Mouse (Mus musculus): Measurements from ENCODE around the gene Rilpl1. TPM values are rescaled to one million over a fixed set of nuclear protein-coding genes. Genes with fewer than 3 reads are reported as not detected.

Rilpl1 gene
- polyA plus RNA-seq (2014; fragmentation: Nextera tagmentation; extraction: Ambion mirVana): 9.8 and 10.6 TPM in 2 replicates

DNA sequence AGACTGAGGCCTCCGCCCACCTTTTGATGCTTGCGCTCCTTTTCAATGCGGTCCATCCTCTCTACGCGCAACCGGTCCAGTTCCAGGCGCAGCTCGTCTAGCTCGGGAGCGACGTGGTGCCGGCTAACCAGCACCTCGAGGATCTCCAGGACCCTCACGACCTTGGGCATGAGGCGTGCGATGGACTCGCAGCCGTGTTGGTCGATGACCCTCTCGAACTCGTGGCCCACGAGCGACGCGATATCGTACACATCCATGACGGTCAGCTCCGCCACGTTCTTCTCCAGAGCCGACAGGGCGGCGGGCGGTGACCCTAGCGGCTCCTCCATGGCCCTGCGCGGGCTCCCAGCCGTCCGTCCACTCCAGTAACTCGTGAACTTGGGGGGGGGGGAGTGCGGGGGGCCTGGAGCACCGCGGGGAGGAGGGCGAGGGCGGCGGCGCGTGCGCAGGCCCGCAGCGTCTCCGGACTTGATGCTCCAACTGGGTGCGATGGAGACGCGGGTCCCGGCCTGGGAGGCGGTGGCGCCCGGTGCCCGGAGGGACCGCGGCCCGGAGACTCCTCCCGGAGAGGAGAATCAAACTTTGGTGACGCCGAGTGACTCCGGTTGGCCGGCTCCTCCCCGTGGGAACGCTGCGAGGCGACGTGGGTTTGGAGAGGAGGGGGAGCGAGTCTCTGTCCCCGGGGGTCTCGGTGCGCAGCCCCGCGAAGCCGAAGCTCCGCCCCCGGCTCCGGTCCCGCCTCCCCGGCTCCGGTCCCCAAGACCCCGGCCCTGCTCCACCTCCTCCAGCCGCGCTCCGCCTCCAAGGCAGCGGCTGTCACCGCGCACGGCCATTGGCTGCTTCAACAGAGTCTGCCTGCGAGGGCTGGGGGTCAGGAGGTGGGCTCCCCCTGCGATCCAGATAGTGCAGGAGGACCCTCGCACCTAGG is at the start of gene Rilpl1:
TSS of gene Rilpl1 (minus strand) at position 737 of the 928 bp plus-strand sequence.
- DNase-seq (ENCODE audit: low spot score) (peak; percentile 75), ATAC-seq (replicated peaks; ENCODE audit: low FRiP score) (peak; percentile 66)
- Histone ChIP-seq H3K4me3 (ENCODE audit: low read depth, low read length) (peak within 1 kb of the TSS; percentile 78), H3K4me2 (peak within 1 kb of the TSS; percentile 94), H3K36me3 (ENCODE audit: control insufficient read depth, insufficient read depth, low read length) (no peaks in the 10 kb centered on the region), H3K27me3 (replicated peaks; ENCODE audit: control insufficient read depth, insufficient read depth, low read length) (peaks cover 29% of the 10 kb centered on the region), H3K27ac (ENCODE audit: low read depth, low read length) (peak within 1 kb of the TSS; percentile 70), H3K9ac (ENCODE audit: low read depth, low read length) (peak within 1 kb of the TSS; percentile 71), H3K9me3 (ENCODE audit: control insufficient read depth, low read length) (no peaks in the 10 kb centered on the region), H3K4me1 (replicated peaks; ENCODE audit: control insufficient read depth, insufficient read depth, low read length) (peaks cover 38% of the 10 kb centered on the region)
- 1% methylated on average over 93 of the region's 96 CpGs for WGBS

DNA sequence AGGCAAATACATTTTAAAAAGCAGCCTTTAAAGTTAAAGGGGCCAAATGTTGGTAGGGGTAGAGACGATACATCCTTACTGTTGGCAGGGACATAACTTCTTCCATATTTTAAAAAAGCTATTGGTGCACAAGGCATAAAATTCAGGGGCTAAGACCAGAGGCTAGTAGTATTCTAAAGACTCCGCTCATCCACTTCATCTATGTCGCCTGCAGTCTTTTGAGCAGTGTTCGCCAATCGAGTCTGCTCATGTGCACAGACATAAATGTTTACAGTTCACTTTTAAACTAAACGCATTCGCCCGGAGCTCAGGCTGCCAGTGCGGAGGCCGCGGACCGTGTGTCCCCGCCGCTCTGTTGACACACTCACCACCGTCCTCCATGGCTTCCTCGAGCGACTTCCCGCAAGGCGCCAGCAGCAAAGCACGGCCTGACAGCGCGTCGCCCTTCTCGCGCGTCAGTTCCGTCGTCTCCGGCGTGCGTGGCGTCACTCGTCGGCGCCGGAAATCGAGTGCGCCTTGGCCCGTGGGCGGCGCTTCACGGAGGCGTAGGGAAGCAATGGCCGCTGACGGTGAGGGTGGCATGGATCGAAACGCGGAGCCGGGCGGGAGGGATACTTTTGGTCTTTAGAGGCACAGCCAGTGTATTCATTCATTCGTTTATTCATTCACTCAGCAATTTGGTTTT is 47.6 kb upstream of the Rilpl1 start, which contains the start of the genes Eif2b1 and Gtf2h3:
TSS of gene Eif2b1 (minus strand) at position 499 of the 685 bp plus-strand sequence.
TSS of gene Gtf2h3 (plus strand) at position 508 of the 685 bp plus-strand sequence.
- peak within 1 kb of the TSS; percentile 93 for H3K4me2 ChIP-seq
- H3K9me3 ChIP-seq (ENCODE audit: control insufficient read depth, low read length): no peaks in the 10 kb centered on the region
- no peaks in the 10 kb centered on the region for H3K27me3 ChIP-seq (replicated peaks; ENCODE audit: control insufficient read depth, insufficient read depth, low read length)
- peaks cover 25% of the 10 kb centered on the region for H3K36me3 ChIP-seq (ENCODE audit: control insufficient read depth, insufficient read depth, low read length)
- ATAC-seq (replicated peaks; ENCODE audit: low FRiP score): peak; percentile 89
- H3K27ac ChIP-seq (ENCODE audit: low read depth, low read length): peak within 1 kb of the TSS; percentile 9; the same call in 1 of the 2 replicates
- peaks cover 9% of the 10 kb centered on the region for H3K4me1 ChIP-seq (replicated peaks; ENCODE audit: control insufficient read depth, insufficient read depth, low read length)
- under 1% methylated on average over 51 of the region's 51 CpGs for WGBS
- H3K4me3 ChIP-seq (ENCODE audit: low read depth, low read length): peak within 1 kb of the TSS; percentile 86
- peak within 1 kb of the TSS; percentile 84 for H3K9ac ChIP-seq (ENCODE audit: low read depth, low read length)
- DNase-seq (ENCODE audit: low spot score): peak; percentile 91

DNA sequence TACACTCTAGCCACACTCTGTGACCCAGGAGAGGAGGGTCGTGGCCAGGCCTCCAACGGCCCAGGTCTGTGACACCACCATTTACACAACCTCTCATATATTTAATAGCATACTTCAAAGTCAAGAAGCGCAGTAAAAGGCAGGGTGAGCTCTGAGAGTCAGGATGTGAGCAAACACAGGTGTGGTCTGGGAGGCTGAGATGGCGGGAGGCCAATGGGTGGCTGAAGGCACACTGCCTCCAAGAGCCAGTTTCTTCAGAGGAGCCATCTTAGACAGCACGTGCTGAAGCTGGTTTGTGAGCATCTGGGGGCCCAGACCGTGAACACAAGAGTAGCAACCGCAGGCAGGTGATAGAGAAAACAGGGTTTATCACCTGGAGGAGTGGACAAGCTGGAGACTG is 44.3 kb upstream of the Rilpl1 start:
- Histone ChIP-seq H3K9ac (ENCODE audit: low read depth, low read length) (no peak overlapping the region), H3K27me3 (replicated peaks; ENCODE audit: control insufficient read depth, insufficient read depth, low read length) (no peaks in the 10 kb centered on the region), H3K27ac (ENCODE audit: low read depth, low read length) (no peak overlapping the region), H3K9me3 (ENCODE audit: control insufficient read depth, low read length) (no peaks in the 10 kb centered on the region), H3K4me3 (ENCODE audit: low read depth, low read length) (no peak overlapping the region), H3K36me3 (ENCODE audit: control insufficient read depth, insufficient read depth, low read length) (peaks cover 46% of the 10 kb centered on the region), H3K4me2 (no peak overlapping the region), H3K4me1 (replicated peaks; ENCODE audit: control insufficient read depth, insufficient read depth, low read length) (peaks cover 9% of the 10 kb centered on the region)
- DNase-seq (ENCODE audit: low spot score) (no peak), ATAC-seq (replicated peaks; ENCODE audit: low FRiP score) (no peak)
- 89% methylated on average over 7 of the region's 7 CpGs for WGBS

DNA sequence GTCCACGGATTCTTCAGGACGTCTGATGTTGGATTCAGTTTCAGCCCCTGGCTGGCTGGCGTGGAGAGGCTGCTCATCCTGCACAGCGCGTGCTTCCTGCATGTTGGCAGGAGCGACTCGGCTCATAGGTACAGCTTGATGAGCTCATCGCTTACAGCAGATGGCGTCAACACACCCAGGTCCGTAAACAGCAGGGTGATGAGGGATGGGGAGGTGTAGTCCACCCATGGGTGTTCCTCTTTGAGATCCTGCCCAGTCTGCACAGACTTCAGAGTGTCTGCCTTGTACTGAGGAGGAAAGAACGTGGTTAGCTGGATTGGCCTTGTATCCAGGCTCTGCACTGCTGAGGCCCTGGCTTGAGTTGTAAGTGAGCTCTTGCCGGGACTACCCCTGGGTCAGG is 39.9 kb upstream of the Rilpl1 start:
- ATAC-seq (replicated peaks; ENCODE audit: low FRiP score): no peak
- Histone ChIP-seq H3K4me1 (replicated peaks; ENCODE audit: control insufficient read depth, insufficient read depth, low read length) (no peaks in the 10 kb centered on the region), H3K9me3 (ENCODE audit: control insufficient read depth, low read length) (no peaks in the 10 kb centered on the region), H3K36me3 (ENCODE audit: control insufficient read depth, insufficient read depth, low read length) (peaks cover 64% of the 10 kb centered on the region), H3K4me3 (ENCODE audit: low read depth, low read length) (no peak overlapping the region), H3K4me2 (no peak overlapping the region), H3K9ac (ENCODE audit: low read depth, low read length) (no peak overlapping the region), H3K27ac (ENCODE audit: low read depth, low read length) (no peak overlapping the region), H3K27me3 (replicated peaks; ENCODE audit: control insufficient read depth, insufficient read depth, low read length) (no peaks in the 10 kb centered on the region)
- DNase-seq (ENCODE audit: low spot score): no peak
- 86% methylated on average over 12 of the region's 12 CpGs for WGBS

DNA sequence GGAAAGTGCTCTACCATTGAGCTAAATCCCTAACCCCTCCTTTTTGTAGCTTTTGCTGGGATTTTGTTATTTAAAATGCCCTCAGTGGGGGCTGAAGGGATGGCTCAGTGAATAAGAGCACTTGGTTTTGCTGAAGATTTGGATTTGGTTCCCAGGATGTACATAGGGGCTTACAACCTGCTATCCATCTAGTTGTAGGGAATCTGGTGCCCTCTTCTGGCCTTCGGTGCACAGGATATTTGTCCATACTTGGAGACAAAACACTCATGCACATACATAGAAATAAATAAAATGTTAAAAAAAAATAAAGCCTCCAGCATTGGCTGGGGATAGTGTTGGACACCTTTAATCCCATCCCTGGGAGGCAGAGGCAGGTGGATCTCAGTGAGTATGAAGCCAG is 24.0 kb upstream of the Rilpl1 start:
- WGBS: 76% methylated on average over 1 of the region's 1 CpGs

DNA sequence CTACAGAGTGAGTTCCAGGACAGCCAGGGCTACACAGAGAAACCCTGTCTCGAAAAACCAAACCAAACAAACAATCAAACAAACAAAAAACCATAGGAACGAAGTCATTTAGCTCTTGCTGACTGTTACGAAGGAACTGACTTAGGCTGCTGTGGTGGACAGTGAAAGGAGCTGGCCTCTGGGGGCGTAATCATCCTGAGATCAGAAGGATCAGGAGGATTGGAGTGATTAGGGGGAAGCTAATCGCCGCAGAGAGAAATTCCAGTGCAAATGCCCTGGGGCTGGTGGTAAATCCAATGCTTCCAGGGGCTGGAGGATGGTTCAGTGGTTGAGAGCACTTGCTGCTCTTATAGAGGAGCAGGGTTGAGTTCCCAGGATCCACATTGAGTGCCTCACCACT is 22.4 kb upstream of the Rilpl1 start:
- ATAC-seq (replicated peaks; ENCODE audit: low FRiP score): no peak
- 61% methylated on average over 6 of the region's 6 CpGs for WGBS
- Histone ChIP-seq H3K27ac (ENCODE audit: low read depth, low read length) (no peak overlapping the region; the same call in 1 of the 2 replicates), H3K9ac (ENCODE audit: low read depth, low read length) (peak overlapping the region; percentile 89), H3K36me3 (ENCODE audit: control insufficient read depth, insufficient read depth, low read length) (peaks cover 15% of the 10 kb centered on the region), H3K4me3 (ENCODE audit: low read depth, low read length) (peak overlapping the region; percentile 95), H3K9me3 (ENCODE audit: control insufficient read depth, low read length) (no peaks in the 10 kb centered on the region), H3K4me1 (replicated peaks; ENCODE audit: control insufficient read depth, insufficient read depth, low read length) (peaks cover 11% of the 10 kb centered on the region), H3K27me3 (replicated peaks; ENCODE audit: control insufficient read depth, insufficient read depth, low read length) (no peaks in the 10 kb centered on the region), H3K4me2 (peak overlapping the region; percentile 87)
- DNase-seq (ENCODE audit: low spot score): no peak

More for the DNA sequence above, 24.0 kb upstream of the Rilpl1 start:
- Histone ChIP-seq H3K36me3 (ENCODE audit: control insufficient read depth, insufficient read depth, low read length) (peaks cover 21% of the 10 kb centered on the region), H3K27me3 (replicated peaks; ENCODE audit: control insufficient read depth, insufficient read depth, low read length) (no peaks in the 10 kb centered on the region), H3K4me3 (ENCODE audit: low read depth, low read length) (no peak overlapping the region), H3K4me2 (no peak overlapping the region), H3K27ac (ENCODE audit: low read depth, low read length) (no peak overlapping the region), H3K9ac (ENCODE audit: low read depth, low read length) (no peak overlapping the region), H3K4me1 (replicated peaks; ENCODE audit: control insufficient read depth, insufficient read depth, low read length) (peaks cover 11% of the 10 kb centered on the region), H3K9me3 (ENCODE audit: control insufficient read depth, low read length) (no peaks in the 10 kb centered on the region)
- ATAC-seq (replicated peaks; ENCODE audit: low FRiP score) (no peak), DNase-seq (ENCODE audit: low spot score) (no peak)

DNA sequence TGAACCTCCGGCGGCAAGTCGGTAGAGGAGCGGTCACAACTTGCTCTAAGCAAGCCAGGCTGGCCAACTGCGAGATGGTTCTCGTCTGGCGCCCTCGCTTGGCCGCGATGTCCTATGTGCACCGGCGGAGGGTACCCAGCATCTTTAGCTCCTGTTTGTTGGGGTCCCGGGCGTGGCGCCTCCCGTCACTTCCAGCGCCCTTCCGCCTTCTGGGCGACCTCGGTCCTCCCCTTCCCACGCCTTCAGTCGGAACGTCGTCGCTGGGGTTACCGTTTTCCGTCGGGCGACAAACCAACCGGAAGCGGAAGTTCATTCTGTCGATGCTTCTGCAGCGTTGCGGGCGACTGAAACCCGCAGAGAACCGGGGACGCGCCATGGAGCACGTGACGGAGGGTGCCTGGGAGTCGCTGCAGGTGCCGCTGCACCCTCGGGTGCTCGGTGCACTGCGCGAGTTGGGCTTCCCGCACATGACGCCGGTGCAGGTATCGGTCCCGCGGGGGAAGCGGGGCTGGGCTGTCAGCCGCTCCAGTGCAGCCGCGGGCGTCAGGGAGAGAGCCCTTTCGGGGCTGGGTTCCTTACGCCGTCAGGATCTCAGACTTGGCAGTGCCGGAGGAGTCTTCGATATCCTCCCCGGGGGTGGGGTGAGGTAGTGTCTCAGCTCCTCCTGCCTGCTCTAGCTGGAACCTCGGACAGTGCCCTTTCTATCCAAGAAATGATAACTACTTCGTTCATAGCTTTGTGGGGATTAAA is 21.5 kb upstream of the Rilpl1 start, which contains the start of gene Ddx55:
TSS of gene Ddx55 (plus strand) at position 307 of the 750 bp plus-strand sequence.
- Histone ChIP-seq H3K4me2 (peak within 1 kb of the TSS; percentile 87), H3K9me3 (ENCODE audit: control insufficient read depth, low read length) (no peaks in the 10 kb centered on the region), H3K27me3 (replicated peaks; ENCODE audit: control insufficient read depth, insufficient read depth, low read length) (no peaks in the 10 kb centered on the region), H3K4me3 (ENCODE audit: low read depth, low read length) (peak within 1 kb of the TSS; percentile 95), H3K27ac (ENCODE audit: low read depth, low read length) (peak within 1 kb of the TSS; percentile 78), H3K36me3 (ENCODE audit: control insufficient read depth, insufficient read depth, low read length) (peaks cover 22% of the 10 kb centered on the region), H3K4me1 (replicated peaks; ENCODE audit: control insufficient read depth, insufficient read depth, low read length) (peaks cover 11% of the 10 kb centered on the region), H3K9ac (ENCODE audit: low read depth, low read length) (peak within 1 kb of the TSS; percentile 89)
- whole genome bisulfite sequencing: under 1% methylated on average over 66 of the region's 66 CpGs
- peak; percentile 92 for DNase-seq (ENCODE audit: low spot score)
- peak; percentile 88 for ATAC-seq (replicated peaks; ENCODE audit: low FRiP score)

DNA sequence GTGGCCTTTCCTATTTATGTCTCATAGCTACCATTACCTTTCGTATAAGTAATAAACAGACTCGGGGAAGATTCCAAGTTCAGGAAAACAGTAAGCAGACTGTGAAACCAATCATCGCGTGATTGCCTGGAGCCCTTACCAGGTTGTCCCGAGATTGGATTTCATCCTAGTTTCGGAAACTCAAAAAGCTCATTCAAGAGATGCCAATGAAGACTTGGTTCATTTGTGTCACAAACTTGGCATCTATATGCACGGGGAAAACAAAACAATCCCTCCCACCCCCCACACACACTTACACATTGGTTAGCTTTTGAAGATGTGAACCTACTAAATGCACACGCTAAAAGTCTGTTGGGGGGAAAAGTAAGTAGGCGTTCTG is 20.9 kb upstream of the Rilpl1 start:
- ATAC-seq (replicated peaks; ENCODE audit: low FRiP score) (no peak), DNase-seq (ENCODE audit: low spot score) (peak; percentile 43)
- peak overlapping the region; percentile 87 for H3K4me2 ChIP-seq
- H3K9me3 ChIP-seq (ENCODE audit: control insufficient read depth, low read length): no peaks in the 10 kb centered on the region
- peak overlapping the region; percentile 78 for H3K27ac ChIP-seq (ENCODE audit: low read depth, low read length)
- peaks cover 28% of the 10 kb centered on the region for H3K36me3 ChIP-seq (ENCODE audit: control insufficient read depth, insufficient read depth, low read length)
- peak overlapping the region; percentile 95 for H3K4me3 ChIP-seq (ENCODE audit: low read depth, low read length)
- H3K27me3 ChIP-seq (replicated peaks; ENCODE audit: control insufficient read depth, insufficient read depth, low read length): no peaks in the 10 kb centered on the region
- WGBS: 13% methylated on average over 9 of the region's 9 CpGs
- H3K4me1 ChIP-seq (replicated peaks; ENCODE audit: control insufficient read depth, insufficient read depth, low read length): peaks cover 11% of the 10 kb centered on the region
- H3K9ac ChIP-seq (ENCODE audit: low read depth, low read length): peak overlapping the region; percentile 89

All from liver, embryonic 11.5 days (tissue).